Mouse (Mus musculus) intestine, embryonic 14.5 days (tissue): Measurements from ENCODE around the gene Zbtb7a. TPM values are rescaled to one million over a fixed set of nuclear protein-coding genes. Genes with fewer than 3 reads are reported as not detected.

Experiments
- ATAC-seq: fragments of 200-750 bp; cut with Nextera tagmentation; replicated peaks from 2 replicates; pipeline ENCODE4 v1.8.0; 2017; ENCODE audit warnings: low read depth, moderate number of reproducible peaks, moderate TSS enrichment, moderate library complexity; ENCODE audit not compliant: low FRiP score, low TSS enrichment
- DNase-seq: peaks from one replicate; pipeline ENCODE4 v3.0.0-alpha.2; 2018; ENCODE audit warnings: low spot score
- H3K27ac ChIP-seq: fragments of 300-500 bp; sonication (generic); 2 replicates; pipeline ENCODE4 v1.5.1; 2014; ENCODE audit warnings: low read depth, mild to moderate bottlenecking, control low read depth
- H3K27me3 ChIP-seq: fragments of 300-500 bp; sonication (generic); replicated peaks from 2 replicates; pipeline ENCODE4 v1.6.1; 2014; ENCODE audit warnings: low read length, control low read depth; ENCODE audit not compliant: control insufficient read depth, insufficient read depth
- H3K36me3 ChIP-seq: fragments of 300-500 bp; sonication (generic); 2 replicates; pipeline ENCODE4 v1.6.1; 2014; ENCODE audit warnings: low read length, control low read depth; ENCODE audit not compliant: control insufficient read depth, insufficient read depth
- H3K4me1 ChIP-seq: fragments of 300-500 bp; sonication (generic); replicated peaks from 2 replicates; pipeline ENCODE4 v1.6.1; 2014; ENCODE audit warnings: low read length, control low read depth, mixed read lengths; ENCODE audit not compliant: control insufficient read depth, insufficient read depth
- H3K4me2 ChIP-seq: fragments of 300-500 bp; sonication (generic); 2 replicates; pipeline ENCODE4 v1.6.1; 2014; ENCODE audit warnings: low read length
- H3K4me3 ChIP-seq: fragments of 300-500 bp; sonication (generic); 2 replicates; pipeline ENCODE4 v1.5.1; 2014; ENCODE audit warnings: low read depth, low read length, control low read depth, mixed read lengths
- H3K9ac ChIP-seq: fragments of 300-500 bp; sonication (generic); 2 replicates; pipeline ENCODE4 v1.6.1; 2014; ENCODE audit warnings: mild to moderate bottlenecking, low read length
- H3K9me3 ChIP-seq: fragments of 300-500 bp; sonication (generic); 2 replicates; pipeline ENCODE4 v1.6.1; 2016; ENCODE audit warnings: low read length, control low read depth; ENCODE audit not compliant: control insufficient read depth
- WGBS: fragments of 180-500 bp; shearing (Covaris S2); extraction: QIAGEN DNeasy Blood & Tissue Kit; methylation state at CpG from one replicate; pipeline ENCODE4 v1.1.7; 2014; 5-methylcytosine and 5-hydroxymethylcytosine counted together
- polyA plus RNA-seq: library from polyadenylated mRNA; unstranded; fragments of >200 nt; fragmentation: Nextera tagmentation; extraction: Ambion mirVana; gene quantifications from 2 replicates; pipeline ENCODE4 v1.2.1, GENCODE M21; 2014

The Zbtb7a gene
- polyA plus RNA-seq, 1 experiment from 2014 or later = 28.7 TPM

GRCm38 (mm10) chr10:81137252-81138130, 2.5 kb downstream of the Zbtb7a start:
- ATAC-seq (peak; percentile 84), DNase-seq (peak; percentile 100)
- H3K4me1 ChIP-seq = peaks cover 52% of the 10 kb centered on the region
- WGBS = 1% methylated on average over 59 of the region's 89 CpGs
- H3K4me3 ChIP-seq = peak overlapping the region; percentile 84
- peaks cover 30% of the 10 kb centered on the region for H3K27me3 ChIP-seq
- H3K4me2 ChIP-seq = peak overlapping the region; percentile 96
- no peaks in the 10 kb centered on the region for H3K36me3 ChIP-seq
- peak overlapping the region; percentile 97 for H3K9ac ChIP-seq
- H3K9me3 ChIP-seq = no peaks in the 10 kb centered on the region
- peak overlapping the region; percentile 97 for H3K27ac ChIP-seq

- ATAC-seq = peak; percentile 2; the same call in 1 of the 2 replicates
- DNase-seq = no peak
- peaks cover 52% of the 10 kb centered on the region for H3K4me1 ChIP-seq
Measured at GRCm38 (mm10) chr10:81138131-81138782, 3.2 kb downstream of the Zbtb7a start.

GRCm38 (mm10) chr10:81138821-81139528, 4.0 kb downstream of the Zbtb7a start:
- H3K9ac ChIP-seq = peak overlapping the region; percentile 82
- ATAC-seq (no peak), DNase-seq (no peak)
- peak overlapping the region; percentile 73 for H3K4me2 ChIP-seq
- peak overlapping the region; percentile 83; the same call in 1 of the 2 replicates for H3K27ac ChIP-seq
- WGBS = 63% methylated on average over 11 of the region's 11 CpGs
- no peaks in the 10 kb centered on the region for H3K9me3 ChIP-seq
- peaks cover 52% of the 10 kb centered on the region for H3K4me1 ChIP-seq
- H3K27me3 ChIP-seq = peaks cover 20% of the 10 kb centered on the region
- peak overlapping the region; percentile 84 for H3K4me3 ChIP-seq
- peaks cover 6% of the 10 kb centered on the region for H3K36me3 ChIP-seq

More at GRCm38 (mm10) chr10:81138131-81138782, 3.2 kb downstream of the Zbtb7a start:
- Histone ChIP-seq H3K27ac (peak overlapping the region; percentile 83), H3K36me3 (no peaks in the 10 kb centered on the region), H3K9me3 (no peaks in the 10 kb centered on the region), H3K9ac (peak overlapping the region; percentile 82), H3K4me2 (peak overlapping the region; percentile 73), H3K27me3 (peaks cover 27% of the 10 kb centered on the region), H3K4me3 (peak overlapping the region; percentile 84)
- WGBS = 2% methylated on average over 22 of the region's 24 CpGs

GRCm38 (mm10) chr10:81139529-81139846, 4.5 kb downstream of the Zbtb7a start:
- 65% methylated on average over 4 of the region's 4 CpGs for whole genome bisulfite sequencing
- ATAC-seq (no peak), DNase-seq (no peak)
- H3K4me1 ChIP-seq = peaks cover 52% of the 10 kb centered on the region
- H3K27me3 ChIP-seq = peaks cover 15% of the 10 kb centered on the region
- H3K9ac ChIP-seq = peak overlapping the region; percentile 82; the same call in 1 of the 2 replicates
- peak overlapping the region; percentile 73 for H3K4me2 ChIP-seq
- H3K9me3 ChIP-seq = no peaks in the 10 kb centered on the region
- peak overlapping the region; percentile 10; the same call in 1 of the 2 replicates for H3K27ac ChIP-seq
- peaks cover 11% of the 10 kb centered on the region for H3K36me3 ChIP-seq
- peak overlapping the region; percentile 84 for H3K4me3 ChIP-seq

GRCm38 (mm10) chr10:81140005-81140404, 5.0 kb downstream of the Zbtb7a start:
- Histone ChIP-seq H3K36me3 (peaks cover 16% of the 10 kb centered on the region), H3K4me2 (peak overlapping the region; percentile 73), H3K9ac (peak overlapping the region; percentile 82), H3K27me3 (peaks cover 10% of the 10 kb centered on the region), H3K9me3 (no peaks in the 10 kb centered on the region), H3K4me3 (peak overlapping the region; percentile 84; the same call in 1 of the 2 replicates), H3K27ac (peak overlapping the region; percentile 10; the same call in 1 of the 2 replicates), H3K4me1 (peaks cover 48% of the 10 kb centered on the region)
- DNase-seq (no peak), ATAC-seq (no peak)
- 41% methylated on average over 8 of the region's 8 CpGs for WGBS

GRCm38 (mm10) chr10:81140717-81141454, 5.9 kb downstream of the Zbtb7a start:
- peaks cover 25% of the 10 kb centered on the region for H3K36me3 ChIP-seq
- no peak for DNase-seq
- peak overlapping the region; percentile 84; the same call in 1 of the 2 replicates for H3K4me3 ChIP-seq
- no peaks in the 10 kb centered on the region for H3K9me3 ChIP-seq
- peak overlapping the region; percentile 73 for H3K4me2 ChIP-seq
- H3K4me1 ChIP-seq = peaks cover 40% of the 10 kb centered on the region
- no peak for ATAC-seq
- H3K27me3 ChIP-seq = peaks cover 1% of the 10 kb centered on the region; the same call in 1 of the 2 replicates
- H3K9ac ChIP-seq = peak overlapping the region; percentile 82
- 47% methylated on average over 10 of the region's 10 CpGs for WGBS
- peak overlapping the region; percentile 10; the same call in 1 of the 2 replicates for H3K27ac ChIP-seq

- H3K9ac ChIP-seq = no peak overlapping the region
- H3K4me3 ChIP-seq = no peak overlapping the region
Measured at GRCm38 (mm10) chr10:81141455-81142210, 6.6 kb downstream of the Zbtb7a start.

More at GRCm38 (mm10) chr10:81141455-81142210, 6.6 kb downstream of the Zbtb7a start:
- Histone ChIP-seq H3K9me3 (no peaks in the 10 kb centered on the region), H3K4me1 (peaks cover 40% of the 10 kb centered on the region), H3K27me3 (no peaks in the 10 kb centered on the region), H3K27ac (no peak overlapping the region), H3K4me2 (peak overlapping the region; percentile 73), H3K36me3 (peaks cover 32% of the 10 kb centered on the region)
- ATAC-seq (no peak), DNase-seq (no peak)
- 78% methylated on average over 7 of the region's 7 CpGs for WGBS
